Mouse (Mus musculus) ES-CJ7 (cell line): ENCODE results near the gene Olfr44.
A peak's percentile ranks its signal among the peaks of the same experiment; 100 is the strongest.

Experiments
- DNase-seq: peaks from one replicate; pipeline ENCODE4 v3.0.0; 2011; ENCODE audit warnings: low read depth, low spot score

Gene Olfr44

DNA sequence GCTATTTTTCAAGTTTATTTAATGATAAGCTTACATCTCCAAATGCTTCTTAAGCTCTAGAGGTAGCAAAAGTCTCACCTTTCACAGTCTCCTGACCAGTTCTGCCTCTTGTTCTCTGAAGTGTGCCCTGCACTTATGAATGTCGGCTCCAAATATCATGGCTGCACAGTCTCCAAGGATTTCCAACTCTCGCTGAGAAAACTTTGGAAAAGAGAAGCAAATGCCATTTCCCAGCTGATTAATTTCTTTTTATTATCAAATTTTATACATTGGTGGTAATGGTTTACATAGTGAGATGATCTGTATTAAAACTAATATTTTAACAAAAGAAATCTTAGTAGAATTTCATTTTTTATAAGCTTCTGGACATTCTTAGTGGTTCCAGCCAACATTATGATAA lies at the start of gene Olfr44:
TSS of gene Olfr44 (minus strand) at position 101 of the 400 bp plus-strand sequence.
- DNase-seq, result no peak

DNA sequence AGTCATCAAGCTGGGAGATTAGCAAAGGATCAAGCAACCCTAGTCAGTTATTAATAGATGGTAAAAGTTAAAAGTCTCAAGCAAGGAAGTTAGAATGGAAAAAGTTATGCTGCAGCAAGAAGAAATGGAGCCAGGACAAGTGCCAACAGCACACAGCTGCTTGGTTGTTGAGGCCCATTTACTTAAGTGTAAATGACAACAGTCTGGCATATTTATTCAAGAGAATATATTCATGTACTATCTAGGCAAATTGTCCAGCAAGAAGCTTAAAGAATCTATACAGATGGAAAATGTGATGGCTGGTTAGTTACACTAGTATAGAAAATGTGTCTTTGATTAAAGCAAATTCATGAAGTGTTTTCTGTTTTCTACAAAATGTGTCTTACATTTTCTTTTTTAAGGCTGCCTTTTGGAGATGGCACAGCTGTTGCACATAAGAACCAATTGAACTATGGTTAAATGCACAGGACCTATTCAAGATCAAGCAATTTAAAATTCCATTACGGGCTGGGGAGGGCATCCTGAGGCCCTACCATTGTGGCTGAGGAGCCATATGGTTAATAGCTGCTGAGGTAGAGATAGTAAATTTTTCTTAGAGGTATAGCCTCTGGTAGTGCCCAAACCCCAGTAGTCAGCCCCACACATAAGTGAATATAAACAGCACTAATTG lies 30.0 kb upstream of the Olfr44 start:
- DNase-seq, result no peak

DNA sequence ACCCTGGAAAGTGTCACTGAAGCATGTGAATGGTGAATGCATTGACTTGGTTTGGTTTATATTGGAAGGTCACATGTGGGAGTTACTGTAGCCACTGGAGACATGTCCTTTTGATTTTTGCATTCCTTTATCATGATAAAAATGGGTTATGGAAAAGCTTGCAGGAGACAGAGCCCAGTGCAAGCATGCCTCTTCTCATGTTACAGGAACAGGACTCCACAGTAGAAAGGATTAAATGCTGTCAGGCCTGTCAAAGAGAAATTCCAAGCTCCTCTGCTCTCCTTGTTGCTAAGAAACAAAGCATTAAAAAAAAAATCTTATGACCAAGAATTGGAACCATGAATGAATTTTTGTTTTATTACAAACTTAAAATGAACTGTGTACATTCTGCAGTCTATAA lies 24.8 kb upstream of the Olfr44 start:
- no peak for DNase-seq

DNA sequence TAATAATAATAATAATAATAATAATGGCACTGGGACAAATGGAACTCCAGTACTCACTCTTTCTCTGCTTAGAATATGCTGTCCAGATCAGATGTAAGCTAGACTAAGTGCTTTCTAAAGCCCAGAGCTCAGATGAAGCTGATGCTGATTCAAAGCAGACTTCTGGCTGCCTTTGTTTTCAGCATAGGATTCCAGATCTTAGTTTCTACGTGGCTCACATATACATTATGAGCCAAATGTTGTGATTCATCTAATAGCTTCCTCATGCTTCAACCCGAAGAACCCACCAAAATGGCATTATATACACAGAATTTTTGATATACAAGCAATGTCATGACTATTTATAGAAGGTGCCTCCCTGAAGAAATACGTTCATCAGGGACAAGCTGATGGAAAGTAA lies 21.7 kb upstream of the Olfr44 start, which contains the start of gene Olfr957:
TSS of gene Olfr957 (minus strand) at position 279 of the 400 bp plus-strand sequence.
- no peak for DNase-seq

DNA sequence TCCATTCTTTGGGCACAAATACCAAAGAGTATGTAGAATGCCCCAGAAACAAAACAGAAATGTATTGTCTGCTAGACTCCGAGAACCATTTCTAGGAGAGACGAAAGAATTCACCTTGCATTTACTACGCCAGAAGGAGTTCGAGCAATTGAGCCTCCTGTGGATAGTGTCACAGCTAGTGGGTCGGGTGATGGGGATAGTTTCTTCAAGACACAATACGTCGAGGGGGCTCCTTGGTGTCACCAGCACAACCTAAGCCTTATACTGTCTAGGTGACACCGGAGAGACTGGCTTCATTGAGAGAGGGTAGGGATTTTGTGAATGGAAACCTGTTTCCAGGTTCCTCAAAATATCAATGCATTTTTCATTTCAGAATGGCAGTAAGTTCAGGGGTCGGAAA lies 15.6 kb upstream of the Olfr44 start:
- DNase-seq, result no peak

DNA sequence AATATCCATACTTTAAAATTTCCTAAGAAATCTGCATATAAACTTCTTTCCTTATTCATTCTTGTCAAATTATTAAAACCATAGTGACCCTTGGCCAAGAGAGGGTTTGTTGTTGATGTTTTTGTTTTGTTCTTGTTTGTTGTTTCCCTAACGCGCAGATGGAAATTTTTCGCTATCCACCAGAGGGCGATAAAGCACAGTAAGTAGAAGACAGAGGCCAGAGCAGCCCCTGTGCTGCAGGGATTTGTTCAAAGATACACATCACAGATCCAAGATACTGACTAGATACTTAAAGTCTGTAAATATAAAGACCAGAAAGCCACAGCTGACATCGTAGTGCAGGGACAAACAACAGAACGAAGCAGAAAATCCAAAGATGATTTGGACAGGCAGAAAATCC lies 15.2 kb upstream of the Olfr44 start:
- peak; percentile 65 for DNase-seq

DNA sequence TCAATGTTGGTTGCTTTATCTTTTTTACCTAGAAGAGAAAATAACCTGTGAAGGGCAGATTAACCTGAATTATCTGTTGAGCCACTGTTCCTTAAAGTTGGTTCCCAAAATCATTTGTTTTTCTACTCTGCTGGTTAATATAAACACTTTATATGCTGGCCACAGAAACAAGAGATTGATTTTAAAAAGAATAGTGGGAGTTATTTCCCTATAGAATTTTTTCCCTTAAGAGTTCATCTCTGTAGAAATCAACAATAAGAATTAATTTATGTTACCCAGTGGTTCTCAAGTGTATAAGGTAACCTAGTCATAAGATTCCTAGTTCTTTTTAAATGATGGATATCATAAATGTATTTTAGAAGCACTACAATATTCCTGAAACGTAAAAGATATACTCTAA lies 22.0 kb downstream of the Olfr44 start, which contains the start of gene Olfr955:
TSS of gene Olfr955 (minus strand) at position 101 of the 400 bp plus-strand sequence.
- no peak for DNase-seq

DNA sequence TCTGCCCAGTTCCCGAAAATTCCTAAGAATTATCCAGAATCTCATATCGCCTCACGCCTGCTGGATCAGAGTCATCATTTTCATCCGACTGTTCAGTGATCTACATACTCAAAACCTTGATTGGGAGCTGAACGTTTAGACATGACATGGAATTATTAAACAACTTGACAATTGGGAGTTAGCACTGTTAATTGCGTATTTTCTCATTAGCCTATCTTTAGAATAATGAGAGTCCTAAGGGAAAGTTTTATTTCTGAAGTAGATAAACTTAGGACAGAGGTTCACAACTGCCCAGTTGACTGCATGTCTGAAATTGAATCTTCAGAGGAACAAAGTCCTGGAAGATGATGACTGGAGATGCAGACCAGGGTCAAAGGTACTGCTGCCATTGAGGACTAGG lies 37.4 kb downstream of the Olfr44 start, which contains the start of gene Olfr954:
TSS of gene Olfr954 (plus strand) at position 301 of the 400 bp plus-strand sequence.
- DNase-seq, result no peak
